Mouse (Mus musculus): ENCODE results near the gene A930033H14Rik. TPM values are rescaled to one million over a fixed set of nuclear protein-coding genes. Genes with fewer than 3 reads are reported as not detected.

The A930033H14Rik gene
- polyA plus RNA-seq, 1 experiment from 2014 or later = 1.9 TPM

GRCm38 (mm10) chr10:69225951-69226350 lies 13.1 kb upstream of the A930033H14Rik start:
- no peak overlapping the region for H3K4me2 ChIP-seq
- H3K9ac ChIP-seq = no peak overlapping the region
- H3K4me3 ChIP-seq (ENCODE audit: low read depth, low read length) = no peak overlapping the region
- no peaks in the 10 kb centered on the region for H3K27me3 ChIP-seq (ENCODE audit: insufficient read depth, low read length)
- ATAC-seq (ENCODE audit: insufficient read depth) (no peak), DNase-seq (peak; percentile 54)
- H3K36me3 ChIP-seq (ENCODE audit: insufficient read depth) = no peaks in the 10 kb centered on the region
- no peak for TF ChIP-seq CTCF (IDR thresholded peaks at IDR 0.05; ENCODE audit: low read depth)
- no peaks in the 10 kb centered on the region for H3K9me3 ChIP-seq (ENCODE audit: low read depth, low read length)
- H3K4me1 ChIP-seq (ENCODE audit: insufficient read depth) = no peaks in the 10 kb centered on the region
- WGBS = 53% methylated on average over 8 of the region's 8 CpGs
- no peak overlapping the region for H3K27ac ChIP-seq (ENCODE audit: low read depth)

GRCm38 (mm10) chr10:69225471-69225870 lies 12.6 kb upstream of the A930033H14Rik start:
- H3K9me3 ChIP-seq (ENCODE audit: low read depth, low read length) = no peaks in the 10 kb centered on the region
- H3K27me3 ChIP-seq (ENCODE audit: insufficient read depth, low read length) = no peaks in the 10 kb centered on the region
- H3K4me3 ChIP-seq (ENCODE audit: low read depth, low read length) = no peak overlapping the region
- ATAC-seq (ENCODE audit: insufficient read depth) (no peak), DNase-seq (no peak)
- no peaks in the 10 kb centered on the region for H3K36me3 ChIP-seq (ENCODE audit: insufficient read depth)
- no peak overlapping the region for H3K4me2 ChIP-seq
- no peak overlapping the region for H3K27ac ChIP-seq (ENCODE audit: low read depth)
- 89% methylated on average over 5 of the region's 5 CpGs for WGBS
- H3K9ac ChIP-seq = no peak overlapping the region
- no peak for TF ChIP-seq CTCF (IDR thresholded peaks at IDR 0.05; ENCODE audit: low read depth)
- no peaks in the 10 kb centered on the region for H3K4me1 ChIP-seq (ENCODE audit: insufficient read depth)

- Histone ChIP-seq H3K27me3 (ENCODE audit: insufficient read depth, low read length) (no peaks in the 10 kb centered on the region), H3K9me3 (ENCODE audit: low read depth, low read length) (no peaks in the 10 kb centered on the region), H3K4me1 (ENCODE audit: insufficient read depth) (no peaks in the 10 kb centered on the region), H3K4me2 (no peak overlapping the region), H3K9ac (no peak overlapping the region), H3K27ac (ENCODE audit: low read depth) (no peak overlapping the region), H3K36me3 (ENCODE audit: insufficient read depth) (no peaks in the 10 kb centered on the region), H3K4me3 (ENCODE audit: low read depth, low read length) (no peak overlapping the region)
- DNase-seq (no peak), ATAC-seq (ENCODE audit: insufficient read depth) (no peak)
- TF ChIP-seq CTCF (IDR thresholded peaks at IDR 0.05; ENCODE audit: low read depth) = no peak
- 66% methylated on average over 7 of the region's 7 CpGs for WGBS
Observed at GRCm38 (mm10) chr10:69224276-69224675, 11.4 kb upstream of the A930033H14Rik start.

DNA sequence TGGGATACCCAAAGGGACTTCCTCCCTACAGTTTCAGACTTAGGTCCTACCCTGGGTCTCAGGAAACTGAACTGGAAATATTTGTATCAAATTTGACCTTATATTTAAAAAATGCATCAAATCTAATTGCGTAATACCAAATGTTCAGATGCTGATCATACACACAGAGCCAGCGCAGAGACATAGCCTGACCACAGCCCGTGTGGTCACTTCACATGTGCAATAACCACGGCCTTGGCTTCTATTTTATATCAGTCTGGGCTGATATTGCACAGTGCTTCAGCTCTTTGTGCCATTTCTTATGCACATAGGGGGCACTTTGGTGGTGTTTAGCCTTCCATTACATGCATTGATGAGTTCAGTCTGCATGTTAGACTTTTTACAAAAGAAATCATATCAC lies 10.3 kb upstream of the A930033H14Rik start:
- DNase-seq (no peak), ATAC-seq (ENCODE audit: insufficient read depth) (no peak)
- no peaks in the 10 kb centered on the region for H3K4me1 ChIP-seq (ENCODE audit: insufficient read depth)
- no peak overlapping the region for H3K4me2 ChIP-seq
- no peaks in the 10 kb centered on the region for H3K9me3 ChIP-seq (ENCODE audit: low read depth, low read length)
- H3K27me3 ChIP-seq (ENCODE audit: insufficient read depth, low read length) = no peaks in the 10 kb centered on the region
- no peak overlapping the region for H3K4me3 ChIP-seq (ENCODE audit: low read depth, low read length)
- 93% methylated on average over 4 of the region's 4 CpGs for WGBS
- no peak overlapping the region for H3K9ac ChIP-seq
- no peak overlapping the region for H3K27ac ChIP-seq (ENCODE audit: low read depth)
- no peak for TF ChIP-seq CTCF (IDR thresholded peaks at IDR 0.05; ENCODE audit: low read depth)
- peaks cover 8% of the 10 kb centered on the region for H3K36me3 ChIP-seq (ENCODE audit: insufficient read depth)

DNA sequence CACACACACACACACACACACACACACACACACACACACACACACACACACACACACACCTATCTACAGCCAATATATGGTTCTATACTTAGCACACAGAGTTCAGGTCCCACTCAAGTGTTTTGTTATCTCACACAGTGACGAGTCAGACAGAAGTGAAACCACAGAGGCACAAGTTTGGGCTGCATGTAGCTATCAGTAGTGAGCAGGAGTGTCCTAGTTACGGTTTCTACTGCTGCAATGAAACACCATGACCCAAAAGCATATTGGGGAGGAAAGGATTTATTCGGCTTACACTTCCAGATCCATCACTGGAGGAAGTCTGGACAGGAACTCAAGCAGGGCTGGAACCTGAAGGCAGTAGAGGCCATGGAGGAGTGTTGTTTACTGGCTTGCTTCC lies 9.1 kb upstream of the A930033H14Rik start:
- WGBS = 72% methylated on average over 3 of the region's 3 CpGs

GRCm38 (mm10) chr10:69221148-69221547 lies 8.2 kb upstream of the A930033H14Rik start:
- no peak for TF ChIP-seq CTCF (IDR thresholded peaks at IDR 0.05; ENCODE audit: low read depth)
- Histone ChIP-seq H3K9ac (no peak overlapping the region), H3K27me3 (ENCODE audit: insufficient read depth, low read length) (no peaks in the 10 kb centered on the region), H3K4me1 (ENCODE audit: insufficient read depth) (no peaks in the 10 kb centered on the region), H3K27ac (ENCODE audit: low read depth) (no peak overlapping the region), H3K9me3 (ENCODE audit: low read depth, low read length) (no peaks in the 10 kb centered on the region), H3K36me3 (ENCODE audit: insufficient read depth) (peaks cover 25% of the 10 kb centered on the region), H3K4me3 (ENCODE audit: low read depth, low read length) (no peak overlapping the region), H3K4me2 (no peak overlapping the region)
- no peak for DNase-seq
- no peak for ATAC-seq (ENCODE audit: insufficient read depth)
- WGBS = 94% methylated on average over 9 of the region's 9 CpGs

More for the DNA sequence above, 9.1 kb upstream of the A930033H14Rik start:
- no peak overlapping the region for H3K4me3 ChIP-seq (ENCODE audit: low read depth, low read length)
- no peak for ATAC-seq (ENCODE audit: insufficient read depth)
- no peaks in the 10 kb centered on the region for H3K27me3 ChIP-seq (ENCODE audit: insufficient read depth, low read length)
- H3K36me3 ChIP-seq (ENCODE audit: insufficient read depth) = peaks cover 17% of the 10 kb centered on the region
- TF ChIP-seq CTCF (IDR thresholded peaks at IDR 0.05; ENCODE audit: low read depth) = no peak
- H3K27ac ChIP-seq (ENCODE audit: low read depth) = no peak overlapping the region
- DNase-seq = no peak
- no peaks in the 10 kb centered on the region for H3K9me3 ChIP-seq (ENCODE audit: low read depth, low read length)
- H3K9ac ChIP-seq = no peak overlapping the region
- H3K4me1 ChIP-seq (ENCODE audit: insufficient read depth) = no peaks in the 10 kb centered on the region
- H3K4me2 ChIP-seq = no peak overlapping the region

DNA sequence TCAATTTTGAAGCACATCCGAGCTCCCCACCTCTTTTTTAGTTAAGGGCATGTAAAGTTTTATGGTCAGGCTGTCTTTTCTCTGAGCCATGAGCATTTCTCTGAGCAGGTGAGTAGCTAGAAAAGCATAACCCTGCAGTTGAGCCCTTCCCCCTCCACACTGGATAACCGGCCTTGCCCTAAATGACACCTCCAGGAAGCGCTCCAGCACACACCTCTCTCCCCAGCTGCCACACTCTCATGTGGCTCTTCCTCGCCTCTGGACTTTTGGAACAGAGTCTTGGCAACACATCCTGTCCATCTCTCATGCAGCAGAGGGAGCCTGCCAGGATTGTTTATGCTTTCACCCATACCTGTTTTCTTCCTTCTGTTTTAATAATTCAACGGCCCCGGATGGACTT lies 7.4 kb upstream of the A930033H14Rik start:
- Histone ChIP-seq H3K9me3 (ENCODE audit: low read depth, low read length) (no peaks in the 10 kb centered on the region), H3K36me3 (ENCODE audit: insufficient read depth) (peaks cover 27% of the 10 kb centered on the region), H3K4me2 (no peak overlapping the region), H3K4me3 (ENCODE audit: low read depth, low read length) (no peak overlapping the region), H3K4me1 (ENCODE audit: insufficient read depth) (no peaks in the 10 kb centered on the region), H3K27me3 (ENCODE audit: insufficient read depth, low read length) (no peaks in the 10 kb centered on the region), H3K9ac (no peak overlapping the region), H3K27ac (ENCODE audit: low read depth) (no peak overlapping the region)
- WGBS = 81% methylated on average over 6 of the region's 6 CpGs
- no peak for TF ChIP-seq CTCF (IDR thresholded peaks at IDR 0.05; ENCODE audit: low read depth)
- DNase-seq (no peak), ATAC-seq (ENCODE audit: insufficient read depth) (no peak)

DNA sequence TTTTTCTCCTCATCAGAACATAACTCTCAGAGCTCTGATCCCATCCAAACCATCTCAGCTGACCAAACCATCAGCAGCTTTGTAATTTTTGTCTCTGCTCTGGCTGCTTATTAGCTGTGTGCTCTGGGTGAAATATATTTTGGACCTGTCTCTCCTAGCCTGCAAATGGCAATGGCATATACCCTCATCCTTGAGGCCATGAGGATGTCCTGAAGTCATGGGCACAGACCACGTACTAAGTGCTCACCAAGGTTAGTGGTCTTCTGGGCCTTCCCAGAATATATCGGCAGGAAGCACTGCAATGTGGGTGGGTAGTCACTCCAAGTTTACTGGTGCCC lies 6.4 kb upstream of the A930033H14Rik start:
- TF ChIP-seq CTCF (IDR thresholded peaks at IDR 0.05; ENCODE audit: low read depth) = no peak
- Histone ChIP-seq H3K9me3 (ENCODE audit: low read depth, low read length) (no peaks in the 10 kb centered on the region), H3K36me3 (ENCODE audit: insufficient read depth) (peaks cover 27% of the 10 kb centered on the region), H3K27ac (ENCODE audit: low read depth) (no peak overlapping the region), H3K4me2 (no peak overlapping the region), H3K4me1 (ENCODE audit: insufficient read depth) (no peaks in the 10 kb centered on the region), H3K27me3 (ENCODE audit: insufficient read depth, low read length) (no peaks in the 10 kb centered on the region), H3K9ac (no peak overlapping the region), H3K4me3 (ENCODE audit: low read depth, low read length) (no peak overlapping the region)
- DNase-seq = no peak
- 92% methylated on average over 2 of the region's 2 CpGs for WGBS
- ATAC-seq (ENCODE audit: insufficient read depth) = no peak

Measured in lung, embryonic 14.5 days (tissue).